Mouse (Mus musculus) bone marrow macrophage, adult 2 months (primary cell): ENCODE data around the gene H2-Ke6. TPM values are rescaled to one million over a fixed set of nuclear protein-coding genes. Genes with fewer than 3 reads are reported as not detected.

Experiments used
- H3K27ac ChIP-seq: 2 replicates; pipeline ENCODE4 v1.5.1; 2012; ENCODE audit warnings: low read depth, low read length; ENCODE audit not compliant: insufficient read depth
- H3K4me1 ChIP-seq: 2 replicates; pipeline ENCODE4 v1.6.1; 2012; ENCODE audit warnings: low read length; ENCODE audit not compliant: control insufficient read depth, insufficient read depth
- H3K4me3 ChIP-seq: 2 replicates; pipeline ENCODE4 v1.5.1; 2012; ENCODE audit warnings: mild to moderate bottlenecking, low read length, moderate library complexity; ENCODE audit not compliant: insufficient read depth
- CTCF ChIP-seq: IDR thresholded peaks from 2 replicates; pipeline ENCODE4 v1.5.1; 2012; ENCODE audit warnings: low read depth, mild to moderate bottlenecking, low read length, moderate library complexity
- POLR2A ChIP-seq: IDR thresholded peaks from 2 replicates; pipeline ENCODE4 v1.6.1; 2012; ENCODE audit warnings: mild to moderate bottlenecking, low read depth, low read length, borderline replicate concordance
- polyA plus RNA-seq: library from polyadenylated mRNA; stranded (reverse); fragments of >200 nt; gene quantifications from 2 replicates; pipeline ENCODE4 v1.2.4, GENCODE M21; 2012; ENCODE audit not compliant: missing spikeins, insufficient read depth, insufficient read length

The H2-Ke6 gene
- 64.2 and 78.0 TPM in 2 replicates for polyA plus RNA-seq

DNA sequence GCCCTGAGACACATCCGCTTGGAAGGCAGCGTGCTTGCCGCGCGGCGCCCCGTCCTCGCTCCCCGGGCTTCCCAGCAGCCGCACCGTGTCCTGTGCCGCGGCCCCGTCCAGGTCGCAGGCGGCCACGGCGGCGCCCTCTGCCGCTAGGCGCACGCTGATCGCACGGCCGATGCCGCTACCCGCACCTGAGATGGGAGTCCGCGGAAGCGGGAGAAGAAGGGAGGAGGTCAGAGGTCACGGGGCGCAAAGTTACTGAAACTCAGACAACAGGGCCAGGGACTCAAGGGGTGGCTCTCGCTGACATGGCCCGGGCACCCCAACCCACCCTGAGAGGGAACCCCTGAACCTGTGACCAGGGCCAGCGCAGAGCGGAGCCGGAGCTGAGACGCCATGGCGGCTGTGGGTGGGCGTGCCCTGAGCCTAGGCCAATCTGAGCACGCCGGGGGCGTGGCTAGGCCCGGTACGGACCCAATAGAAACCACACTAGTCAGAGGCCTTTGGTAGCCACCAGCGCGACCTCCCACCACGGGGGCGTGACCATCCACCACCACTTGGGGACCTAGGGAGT, at the start of gene H2-Ke6:
Gene H2-Ke6, minus strand, starts transcription at position 405 of the 568 bp plus-strand sequence.
- Histone ChIP-seq H3K4me1 (peaks cover 28% of the 10 kb centered on the region), H3K27ac (peak within 1 kb of the TSS; percentile 43), H3K4me3 (peak within 1 kb of the TSS; percentile 75)
- TF ChIP-seq POLR2A (0 out of 2 replicates have a peak, but pooled peaks have one; percentile 33), CTCF (no peak)

DNA sequence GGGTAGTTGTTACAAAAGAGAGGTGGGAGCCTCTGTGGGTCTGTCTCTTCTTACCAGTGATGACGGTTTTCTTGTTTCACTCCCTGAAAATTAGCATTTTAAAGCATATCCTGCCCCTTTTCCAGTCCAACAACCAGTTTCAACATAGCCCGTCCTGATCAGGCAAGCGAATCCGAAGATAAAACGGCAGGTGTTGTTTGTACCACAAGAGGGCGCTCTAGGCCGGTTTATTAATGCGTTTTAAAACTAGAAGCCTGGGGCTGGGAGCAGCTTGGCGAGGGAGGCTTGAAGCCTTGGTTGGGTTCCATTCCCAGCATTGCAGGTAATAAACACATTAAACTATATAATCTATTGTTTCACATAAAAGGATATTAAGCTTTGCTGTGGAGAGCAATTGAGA, 49.7 kb upstream of the H2-Ke6 start:
- peaks cover 3% of the 10 kb centered on the region for H3K4me1 ChIP-seq
- no peak overlapping the region for H3K27ac ChIP-seq
- no peak overlapping the region for H3K4me3 ChIP-seq
- TF ChIP-seq CTCF (peak; percentile 63), POLR2A (no peak)

DNA sequence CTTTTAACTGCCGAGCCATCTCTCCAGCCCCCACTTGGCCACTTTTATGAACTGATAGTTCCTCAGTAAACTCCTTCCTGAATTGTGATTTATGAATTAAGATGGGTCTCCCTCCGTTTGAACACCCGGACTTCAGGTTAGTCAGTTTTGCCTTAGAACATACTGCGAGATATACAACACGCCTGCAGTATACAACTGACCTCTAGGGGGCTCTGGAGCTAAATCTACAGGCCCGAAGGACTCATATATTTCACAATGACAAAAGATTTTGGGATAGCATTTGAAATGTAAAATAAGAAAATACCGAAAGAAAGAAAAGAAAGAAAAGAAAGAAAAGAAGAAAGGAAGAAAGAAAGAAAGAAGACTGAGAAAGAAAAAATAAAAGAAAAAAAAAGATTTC, 47.4 kb upstream of the H2-Ke6 start:
- TF ChIP-seq POLR2A (no peak), CTCF (no peak)
- no peak overlapping the region for H3K27ac ChIP-seq
- H3K4me3 ChIP-seq = no peak overlapping the region
- H3K4me1 ChIP-seq = peaks cover 12% of the 10 kb centered on the region

DNA sequence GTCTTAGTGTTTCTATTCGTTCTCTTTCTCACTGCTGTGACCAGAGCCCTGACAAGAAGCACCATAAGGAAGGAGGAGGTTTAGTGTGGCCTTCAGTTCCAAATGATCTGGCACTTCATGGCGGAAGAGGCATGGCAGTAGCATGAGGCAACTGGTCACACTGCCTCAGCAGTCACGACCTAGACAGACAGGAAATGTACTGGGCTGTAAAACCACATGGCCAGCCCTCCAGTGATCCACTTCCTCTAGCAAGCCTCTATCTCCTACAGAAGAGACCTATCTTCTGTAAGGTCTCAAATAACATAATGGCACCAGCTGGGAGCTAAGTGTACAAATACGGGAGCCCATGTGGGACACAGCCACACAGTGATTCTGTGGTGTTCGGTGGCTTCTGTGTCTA, 44.2 kb upstream of the H2-Ke6 start:
- Histone ChIP-seq H3K4me3 (no peak overlapping the region), H3K27ac (peak overlapping the region; percentile 52), H3K4me1 (peaks cover 14% of the 10 kb centered on the region)
- TF ChIP-seq POLR2A (no peak), CTCF (no peak)

DNA sequence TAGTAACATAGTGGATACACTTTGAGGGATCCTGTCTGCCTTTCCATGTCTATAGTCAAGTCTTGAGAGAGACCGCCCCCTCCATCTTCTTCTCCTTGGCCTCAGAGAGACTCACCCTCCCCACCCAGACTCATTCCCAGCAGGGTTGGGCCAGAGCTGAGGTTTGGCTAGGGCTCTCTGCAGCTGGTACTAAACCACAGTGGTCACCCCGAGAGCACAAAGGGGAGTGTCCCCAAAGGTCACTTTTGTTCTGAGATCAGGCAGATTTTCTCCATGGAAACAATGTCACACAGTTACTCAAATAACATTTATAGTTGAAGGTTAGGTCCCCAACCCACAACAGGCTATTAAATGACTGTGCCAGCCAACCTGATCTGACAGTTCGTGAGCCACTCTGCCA, 41.0 kb upstream of the H2-Ke6 start:
- H3K4me3 ChIP-seq = no peak overlapping the region
- peaks cover 14% of the 10 kb centered on the region for H3K4me1 ChIP-seq

DNA sequence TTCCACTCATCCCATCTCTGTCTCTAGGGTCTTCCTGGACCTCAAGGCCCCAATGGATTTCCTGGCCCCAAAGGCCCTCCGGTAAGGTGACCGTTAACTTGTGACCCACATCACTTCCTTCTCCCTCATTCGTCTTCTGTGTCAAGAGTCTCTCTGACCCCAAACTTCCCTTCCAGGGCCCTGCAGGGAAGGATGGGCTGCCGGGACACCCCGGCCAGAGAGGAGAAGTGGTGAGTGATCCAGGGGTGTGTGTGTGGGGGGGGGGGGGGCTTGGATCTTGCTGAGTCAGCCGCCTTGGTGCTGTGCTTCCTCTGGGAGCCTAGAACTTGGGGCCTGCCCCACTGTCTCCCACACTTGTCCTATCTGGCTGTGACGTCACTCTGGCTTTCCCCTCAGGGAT, 29.4 kb upstream of the H2-Ke6 start:
- Histone ChIP-seq H3K4me1 (peaks cover 13% of the 10 kb centered on the region), H3K4me3 (no peak overlapping the region), H3K27ac (peak overlapping the region; percentile 18; the same call in 1 of the 2 replicates)
- no peak for TF ChIP-seq CTCF
- TF ChIP-seq POLR2A = no peak

More for the DNA sequence above, 41.0 kb upstream of the H2-Ke6 start:
- TF ChIP-seq CTCF (no peak), POLR2A (no peak)
- H3K27ac ChIP-seq = no peak overlapping the region

DNA sequence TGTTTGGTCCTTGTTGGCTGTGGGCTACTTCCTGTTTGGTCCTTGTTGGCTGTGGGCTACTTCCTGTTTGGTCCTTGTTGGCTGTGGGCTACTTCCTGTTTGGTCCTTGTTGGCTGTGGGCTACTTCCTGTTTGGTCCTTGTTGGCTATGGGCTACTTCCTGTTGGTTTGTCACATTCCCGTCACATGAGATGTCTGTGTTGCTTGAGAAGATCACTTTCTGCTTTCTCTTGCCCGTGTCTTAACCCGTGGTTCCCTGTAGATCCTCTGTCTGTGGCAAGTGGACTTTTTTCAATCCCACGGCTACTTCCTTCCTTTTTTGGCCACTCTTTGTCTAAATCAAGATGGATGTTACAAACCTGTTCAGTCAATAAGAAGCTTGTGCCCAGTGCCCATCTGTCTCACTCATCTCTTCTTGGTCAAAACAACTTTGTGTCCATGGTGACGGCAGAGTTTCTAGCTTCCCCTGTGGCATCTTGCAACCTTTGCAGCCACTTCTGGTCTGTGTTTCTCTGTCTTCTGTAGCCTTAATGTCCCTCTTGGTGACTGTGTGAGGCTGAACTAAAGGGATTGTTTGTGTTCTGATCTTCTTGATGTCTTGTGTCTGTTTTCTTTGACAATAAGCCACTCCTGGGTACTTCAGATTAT, 19.7 kb upstream of the H2-Ke6 start:
- no peak for TF ChIP-seq CTCF
- H3K4me1 ChIP-seq = no peaks in the 10 kb centered on the region
- H3K27ac ChIP-seq = peak overlapping the region; percentile 50
- H3K4me3 ChIP-seq = no peak overlapping the region

DNA sequence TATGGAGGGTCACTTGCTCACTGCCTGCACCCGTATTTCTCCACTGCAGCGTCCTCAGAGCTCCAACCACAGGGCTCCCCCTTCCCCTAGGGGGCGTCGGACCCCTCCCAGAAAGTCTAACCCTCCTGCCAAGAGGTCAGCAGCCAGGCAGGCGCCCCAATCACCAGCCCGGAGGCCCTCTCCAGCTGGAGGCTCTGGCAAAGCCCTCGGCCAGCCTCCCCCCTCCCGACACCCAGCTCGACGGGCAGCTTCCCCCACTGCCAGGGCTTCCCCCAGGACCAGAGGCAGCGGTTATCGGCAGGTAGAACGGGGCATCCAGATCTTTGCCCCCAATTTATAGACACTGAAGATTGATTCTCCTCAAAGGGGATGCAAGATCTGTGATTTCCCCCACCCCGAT, 18.1 kb upstream of the H2-Ke6 start:
- Histone ChIP-seq H3K27ac (no peak overlapping the region), H3K4me1 (no peaks in the 10 kb centered on the region), H3K4me3 (no peak overlapping the region)
- no peak for TF ChIP-seq CTCF
- TF ChIP-seq POLR2A = no peak

DNA sequence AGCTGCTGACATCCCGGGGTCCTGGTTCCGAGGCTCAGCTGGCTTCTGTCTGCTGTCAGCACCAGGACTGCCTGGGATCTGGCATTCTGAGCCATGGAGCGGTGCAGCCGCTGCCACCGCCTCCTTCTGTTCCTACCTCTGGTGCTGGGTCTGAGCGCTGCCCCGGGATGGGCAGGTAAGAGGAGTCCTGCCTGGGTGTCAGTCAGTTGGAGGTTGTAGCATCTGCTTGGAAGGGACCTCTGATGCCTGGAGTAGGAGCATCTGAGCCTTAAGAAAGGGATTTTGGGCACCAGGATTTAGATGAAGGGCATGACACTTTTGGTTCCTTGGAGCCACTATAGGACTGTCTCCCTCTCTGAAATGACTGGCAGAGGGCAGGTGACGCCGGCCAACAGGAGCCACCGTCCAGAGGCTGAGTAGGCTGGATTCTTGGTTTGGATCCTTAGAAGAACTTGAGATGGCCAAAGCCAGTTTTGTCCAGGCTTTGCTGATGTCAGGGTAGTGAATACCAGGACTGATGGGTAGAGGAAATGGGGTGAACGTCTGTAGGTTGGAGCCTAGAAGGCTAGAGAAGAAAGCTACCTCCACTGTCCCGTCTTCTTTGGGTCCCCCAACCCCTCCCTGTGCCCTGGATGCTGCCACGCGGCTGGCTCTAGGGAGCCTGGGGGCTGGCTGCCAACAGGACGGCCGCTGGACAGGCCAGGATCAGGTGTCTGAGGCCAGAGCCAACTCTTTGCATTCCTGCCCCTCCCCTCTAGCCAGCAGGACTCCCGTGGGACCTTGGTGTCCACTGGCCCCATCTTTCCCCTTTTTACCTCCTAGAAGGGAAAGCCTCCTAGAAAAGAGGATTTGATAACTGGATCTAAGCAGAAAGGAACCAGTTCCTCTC, 11.9 kb upstream of the H2-Ke6 start:
- 0 out of 2 replicates have a peak, but pooled peaks have one; percentile 7 for TF ChIP-seq CTCF
- TF ChIP-seq POLR2A = no peak

More for the DNA sequence above, 11.9 kb upstream of the H2-Ke6 start:
- H3K27ac ChIP-seq = no peak overlapping the region
- H3K4me1 ChIP-seq = no peaks in the 10 kb centered on the region
- no peak overlapping the region for H3K4me3 ChIP-seq
